Mouse (Mus musculus): ENCODE results near the gene Olfr730.

Gene Olfr730

GRCm38 (mm10) chr14:50188098-50188497 is at the start of gene Olfr730:
Gene Olfr730 (minus strand): TSS chr14:50188198.
- DNase-seq (ENCODE audit: low spot score in 2 of 2): no peak

- DNase-seq (ENCODE audit: low spot score in 2 of 2): no peak
These were observed 35.2 kb downstream of the Olfr730 start, which contains the start of gene Olfr729 for GRCm38 (mm10) chr14:50152810-50153209. Gene Olfr729 (minus strand): TSS chr14:50152910.

- DNase-seq (ENCODE audit: low spot score in 2 of 2): no peak
These were observed 45.4 kb downstream of the Olfr730 start, which contains the start of gene Olfr728 for GRCm38 (mm10) chr14:50142580-50142979. Gene Olfr728 (minus strand): TSS chr14:50142680.

Measured in urinary bladder, adult 18-20 months (tissue).